Mouse (Mus musculus) testis, adult 2 months (tissue): ENCODE measurements around the gene Retreg3.

Source experiments
- CTCF ChIP-seq: fragments of 200-500 bp; IDR thresholded peaks from 2 replicates; pipeline ENCODE4 v1.5.1; 2012; ENCODE audit warnings: low read depth, mild to moderate bottlenecking, inconsistent platforms, low read length, moderate library complexity; ENCODE audit not compliant: control insufficient read depth, insufficient read depth, insufficient replicate concordance
- POLR2A ChIP-seq: fragments of 200-500 bp; IDR thresholded peaks from 2 replicates; pipeline ENCODE4 v1.6.1; 2012; ENCODE audit warnings: low read depth, mild to moderate bottlenecking, inconsistent platforms, low read length, moderate library complexity; ENCODE audit not compliant: control insufficient read depth

DNA sequence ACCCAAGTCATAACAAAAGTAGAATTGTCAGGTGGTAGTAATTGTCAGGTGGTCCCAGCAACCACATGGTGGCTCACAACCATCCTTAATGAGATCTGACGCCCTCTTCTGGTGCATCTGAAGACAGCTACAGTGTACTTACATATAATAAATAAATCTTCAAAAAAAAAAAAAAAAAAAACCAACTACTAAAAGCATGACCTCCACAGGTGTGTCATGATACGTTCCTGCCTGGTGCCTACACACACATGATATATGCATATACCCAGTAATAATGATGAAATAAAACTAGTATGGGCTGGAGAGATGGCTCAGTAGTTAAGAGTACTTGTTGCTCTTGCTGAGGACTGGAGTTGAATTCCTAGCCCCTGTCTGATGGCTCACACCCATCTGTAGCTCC, 31.4 kb upstream of the Retreg3 start:
- TF ChIP-seq CTCF (no peak), POLR2A (no peak)
